Mouse (Mus musculus): ENCODE data around the gene Arhgdia.
A peak's percentile ranks its signal among the peaks of the same experiment; 100 is the strongest.

DNA sequence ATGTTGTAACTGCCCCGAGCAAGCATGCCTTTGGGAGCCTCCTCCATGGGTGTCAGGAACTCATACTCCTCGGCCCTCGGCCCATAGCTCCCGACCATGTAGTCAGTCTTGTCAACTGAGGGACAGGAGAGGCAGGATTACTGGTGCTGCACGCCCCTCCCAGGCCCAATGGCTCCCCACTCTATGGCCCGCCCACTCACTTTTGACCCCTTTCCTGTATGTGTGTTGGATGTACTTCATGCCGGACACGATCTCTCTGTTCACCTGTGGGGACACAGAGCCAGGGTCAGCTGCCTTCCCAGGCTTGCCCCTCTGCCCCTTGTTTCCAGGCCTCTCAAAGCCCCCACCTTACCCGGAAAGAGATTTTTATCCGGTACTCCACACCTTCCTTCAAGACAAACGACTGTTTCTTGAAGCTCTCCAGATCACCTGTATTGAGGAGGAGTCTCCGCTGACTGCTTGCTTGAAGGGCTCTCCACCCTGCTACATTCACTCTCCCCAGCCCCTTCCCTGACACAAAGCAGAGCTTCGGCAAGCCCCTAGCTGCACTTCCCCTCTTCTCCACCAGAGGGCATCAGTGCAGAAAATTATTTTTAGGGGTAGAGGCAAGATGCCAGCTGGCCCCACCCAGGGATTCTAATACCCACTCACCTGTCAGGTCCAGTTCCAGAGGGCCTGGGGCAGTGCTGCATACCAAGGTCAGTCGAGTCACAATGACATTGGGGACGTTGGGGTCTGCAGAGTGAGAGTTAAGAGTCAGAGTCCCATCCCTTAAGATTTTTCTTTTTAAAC, 1.9 kb downstream of the Arhgdia start:
- TF ChIP-seq EP300 (IDR thresholded peaks at IDR 0.05; ENCODE audit: low read depth) (no peak), CTCF (IDR thresholded peaks at IDR 0.05; ENCODE audit: low read depth) (peak; percentile 95)

All from liver, embryonic 14.5 days (tissue).